Mouse (Mus musculus) liver, adult 2 months (tissue): ENCODE measurements around the gene Bmp8a. TPM values are rescaled to one million over a fixed set of nuclear protein-coding genes. Genes with fewer than 3 reads are reported as not detected.
"Not testable (repeated sequence)": the region's sequence is repeated elsewhere in the genome, so short reads cannot be mapped to it uniquely, and the experiment has no call there.

Experiments
- DNase-seq: peaks from one replicate; pipeline ENCODE4 v3.0.0-alpha.2; 2011; ENCODE audit warnings: low read depth, low spot score; ENCODE audit errors: extremely low read depth
- H3K27ac ChIP-seq: fragments of 200-500 bp; replicated peaks from 2 replicates; pipeline ENCODE4 v1.5.1; 2012; ENCODE audit warnings: low read depth, mild to moderate bottlenecking, control low read depth, inconsistent platforms, low read length; ENCODE audit not compliant: insufficient read depth
- H3K27me3 ChIP-seq: fragments of 200-500 bp; 2 replicates; pipeline ENCODE4 v1.6.1; 2012; ENCODE audit warnings: mild to moderate bottlenecking, moderate library complexity, low read length, inconsistent platforms; ENCODE audit not compliant: control insufficient read depth, insufficient read depth
- H3K36me3 ChIP-seq: fragments of 200-500 bp; 2 replicates; pipeline ENCODE4 v1.6.1; 2012; ENCODE audit warnings: low read length, inconsistent platforms; ENCODE audit not compliant: control insufficient read depth, insufficient read depth
- H3K4me1 ChIP-seq: fragments of 200-500 bp; 2 replicates; pipeline ENCODE4 v1.6.1; 2011; ENCODE audit warnings: low read length; ENCODE audit not compliant: control insufficient read depth, insufficient read depth
- H3K4me3 ChIP-seq: fragments of 200-500 bp; 2 replicates; pipeline ENCODE4 v1.5.1; 2011; ENCODE audit warnings: low read depth, mild to moderate bottlenecking, control low read depth, low read length, moderate library complexity; ENCODE audit not compliant: insufficient read depth
- H3K79me2 ChIP-seq: fragments of 200-500 bp; 2 replicates; pipeline ENCODE4 v1.6.1; 2012; ENCODE audit warnings: inconsistent platforms, mild to moderate bottlenecking, low read length, moderate library complexity; ENCODE audit not compliant: control insufficient read depth, insufficient read depth
- H3K9ac ChIP-seq: fragments of 200-500 bp; 2 replicates; pipeline ENCODE4 v1.6.1; 2012; ENCODE audit warnings: low read depth, mild to moderate bottlenecking, control low read depth, inconsistent platforms, low read length
- CTCF ChIP-seq: fragments of 200-500 bp; IDR thresholded peaks from 2 replicates; pipeline ENCODE4 v1.5.1; 2011; ENCODE audit warnings: low read depth, low read length, control low read depth
- POLR2A ChIP-seq: fragments of 200-500 bp; IDR thresholded peaks from 2 replicates; pipeline ENCODE4 v1.6.1; 2011; ENCODE audit warnings: low read length, control low read depth; ENCODE audit not compliant: insufficient read depth; ENCODE audit errors: extremely low read depth
- WGBS: fragments of 180-500 bp; shearing (Covaris S2); methylation state at CpG from one replicate; pipeline ENCODE4 v1.1.7; 2018; 5-methylcytosine and 5-hydroxymethylcytosine counted together
- polyA plus RNA-seq: library from polyadenylated mRNA; depleted of rRNA; stranded (reverse); fragments of >200 nt; gene quantifications from 2 replicates; pipeline ENCODE4 v1.2.3, GENCODE M21; 2012
- total RNA-seq: library from RNA; depleted of rRNA; stranded (reverse); fragments of >200 nt; gene quantifications from 2 replicates; pipeline ENCODE4 v1.2.3, GENCODE M21; 2014

The Bmp8a gene
- total and polyA plus RNA-seq, 2 experiments: not detected

- WGBS: 60% methylated on average over 14 of the region's 14 CpGs
Observed at GRCm38 (mm10) chr4:123335796-123336585, 7.1 kb downstream of the Bmp8a start.

GRCm38 (mm10) chr4:123335244-123335643, 7.8 kb downstream of the Bmp8a start:
- DNase-seq, H3K9ac ChIP-seq, H3K36me3 ChIP-seq, H3K27me3 ChIP-seq, H3K4me1 ChIP-seq, H3K27ac ChIP-seq, H3K4me3 ChIP-seq, H3K79me2 ChIP-seq: not testable (repeated sequence)
- 85% methylated on average over 10 of the region's 10 CpGs for WGBS

More at GRCm38 (mm10) chr4:123335796-123336585, 7.1 kb downstream of the Bmp8a start:
- H3K9ac ChIP-seq: no peak overlapping the region
- no peak for TF ChIP-seq CTCF
- TF ChIP-seq POLR2A: no peak
- no peaks in the 10 kb centered on the region for H3K79me2 ChIP-seq
- DNase-seq: no peak
- no peaks in the 10 kb centered on the region for H3K36me3 ChIP-seq
- no peaks in the 10 kb centered on the region for H3K27me3 ChIP-seq
- no peaks in the 10 kb centered on the region for H3K4me1 ChIP-seq
- no peak overlapping the region for H3K27ac ChIP-seq
- no peak overlapping the region for H3K4me3 ChIP-seq

- 69% methylated on average over 3 of the region's 3 CpGs for WGBS
- DNase-seq: no peak
- H3K4me3 ChIP-seq: no peak overlapping the region
- no peaks in the 10 kb centered on the region for H3K4me1 ChIP-seq
- no peaks in the 10 kb centered on the region for H3K36me3 ChIP-seq
- H3K79me2 ChIP-seq: no peaks in the 10 kb centered on the region
- no peak for TF ChIP-seq POLR2A
- no peak overlapping the region for H3K9ac ChIP-seq
- no peak overlapping the region for H3K27ac ChIP-seq
- no peaks in the 10 kb centered on the region for H3K27me3 ChIP-seq
Observed at GRCm38 (mm10) chr4:123334177-123334576, 8.9 kb downstream of the Bmp8a start.

GRCm38 (mm10) chr4:123333151-123333550, 9.9 kb downstream of the Bmp8a start:
- H3K27ac ChIP-seq: no peak overlapping the region
- H3K4me1 ChIP-seq: no peaks in the 10 kb centered on the region
- H3K79me2 ChIP-seq: no peaks in the 10 kb centered on the region
- no peak for DNase-seq
- no peak overlapping the region for H3K4me3 ChIP-seq
- 99% methylated on average over 4 of the region's 4 CpGs for WGBS
- no peak overlapping the region for H3K9ac ChIP-seq
- no peaks in the 10 kb centered on the region for H3K27me3 ChIP-seq
- H3K36me3 ChIP-seq: no peaks in the 10 kb centered on the region
- TF ChIP-seq POLR2A (no peak), CTCF (no peak)

GRCm38 (mm10) chr4:123331961-123332360, 11.1 kb downstream of the Bmp8a start:
- not testable (repeated sequence) for H3K79me2 ChIP-seq, H3K27me3 ChIP-seq, H3K4me3 ChIP-seq, H3K36me3 ChIP-seq, H3K4me1 ChIP-seq, H3K9ac ChIP-seq, H3K27ac ChIP-seq, DNase-seq
- WGBS: 76% methylated on average over 1 of the region's 1 CpGs

- TF ChIP-seq POLR2A (no peak), CTCF (no peak)
- Histone ChIP-seq H3K79me2 (no peaks in the 10 kb centered on the region), H3K9ac (no peak overlapping the region), H3K27me3 (no peaks in the 10 kb centered on the region), H3K4me1 (no peaks in the 10 kb centered on the region), H3K36me3 (no peaks in the 10 kb centered on the region), H3K27ac (no peak overlapping the region), H3K4me3 (no peak overlapping the region)
- DNase-seq: no peak
- 97% methylated on average over 4 of the region's 5 CpGs for WGBS
Observed at GRCm38 (mm10) chr4:123331326-123331725, 11.7 kb downstream of the Bmp8a start.
